Mouse (Mus musculus): ENCODE data around the gene Ccdc177. TPM values are rescaled to one million over a fixed set of nuclear protein-coding genes. Genes with fewer than 3 reads are reported as not detected.

Ccdc177 gene
- total RNA-seq, 2 experiments from 2014 or later: 11.4 to 12.2 TPM

- no peak for DNase-seq (ENCODE audit: low spot score in 2 of 2)
Measured at GRCm38 (mm10) chr12:80739482-80739881, 21.0 kb downstream of the Ccdc177 start.

GRCm38 (mm10) chr12:80737283-80737600 lies 23.2 kb downstream of the Ccdc177 start:
- peak in 1 of 2 experiments; percentile 11 for DNase-seq (ENCODE audit: low spot score in 2 of 2)

- DNase-seq (ENCODE audit: low spot score in 2 of 2): peak; percentile 64 to 74
Measured at GRCm38 (mm10) chr12:80736464-80737282, 23.8 kb downstream of the Ccdc177 start.

- DNase-seq (ENCODE audit: low spot score in 2 of 2): no peak
Measured at GRCm38 (mm10) chr12:80734526-80735470, 25.7 kb downstream of the Ccdc177 start.

- DNase-seq (ENCODE audit: low spot score in 2 of 2): peak; percentile 68 to 74
Measured at GRCm38 (mm10) chr12:80730567-80730966, 29.9 kb downstream of the Ccdc177 start.

- DNase-seq (ENCODE audit: low spot score in 2 of 2): peak; percentile 27 to 33
Measured at GRCm38 (mm10) chr12:80729758-80730530, 30.5 kb downstream of the Ccdc177 start.

- DNase-seq (ENCODE audit: low spot score in 2 of 2): no peak
Measured at GRCm38 (mm10) chr12:80728814-80729213, 31.7 kb downstream of the Ccdc177 start.

GRCm38 (mm10) chr12:80728207-80728606 lies 32.3 kb downstream of the Ccdc177 start:
- DNase-seq (ENCODE audit: low spot score in 2 of 2): no peak

GRCm38 (mm10) chr12:80724853-80725559 lies 35.5 kb downstream of the Ccdc177 start:
- DNase-seq (ENCODE audit: low spot score in 2 of 2): peak; percentile 86 to 94

- no peak for DNase-seq (ENCODE audit: low spot score in 2 of 2)
Measured at GRCm38 (mm10) chr12:80721458-80721857, 39.0 kb downstream of the Ccdc177 start.

GRCm38 (mm10) chr12:80720507-80720906 lies 40.0 kb downstream of the Ccdc177 start:
- DNase-seq (ENCODE audit: low spot score in 2 of 2): no peak

GRCm38 (mm10) chr12:80719141-80719540 lies 41.3 kb downstream of the Ccdc177 start:
- DNase-seq (ENCODE audit: low spot score in 2 of 2): no peak

GRCm38 (mm10) chr12:80715915-80716314 lies 44.6 kb downstream of the Ccdc177 start:
- no peak for DNase-seq (ENCODE audit: low spot score in 2 of 2)

- DNase-seq (ENCODE audit: low spot score in 2 of 2): no peak
Measured at GRCm38 (mm10) chr12:80706915-80707604, 53.4 kb downstream of the Ccdc177 start.

GRCm38 (mm10) chr12:80706208-80706914 lies 54.1 kb downstream of the Ccdc177 start:
- no peak for DNase-seq (ENCODE audit: low spot score in 2 of 2)
